Mouse (Mus musculus): Measurements from ENCODE around the gene Wdr62. TPM values are rescaled to one million over a fixed set of nuclear protein-coding genes. Genes with fewer than 3 reads are reported as not detected.

Gene Wdr62
- polyA plus RNA-seq, 1 experiment from 2014 or later = 7.5 TPM

DNA sequence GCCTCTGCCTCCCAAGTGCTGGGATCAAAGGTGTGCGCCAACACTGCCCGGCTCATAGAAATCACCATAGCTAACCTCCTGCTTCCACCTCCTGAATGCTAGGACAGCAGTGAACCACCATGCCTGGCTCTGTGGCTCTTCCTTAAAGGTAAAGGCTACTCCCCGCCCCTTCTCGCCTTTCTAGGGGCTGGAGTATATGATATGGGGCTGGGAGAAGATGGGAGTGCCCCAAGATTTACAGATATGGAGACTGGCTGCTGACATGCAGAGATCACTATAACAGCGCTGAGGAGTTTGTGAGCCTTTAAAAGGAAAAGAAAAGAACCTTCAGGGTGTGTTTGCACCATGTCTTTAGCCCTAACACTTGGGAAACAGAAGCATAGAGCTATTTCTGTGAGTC is 58.0 kb downstream of the Wdr62 start:
- WGBS (ENCODE audit: insufficient replicate concordance) = 63% methylated on average over 5 of the region's 5 CpGs
- H3K4me3 ChIP-seq (ENCODE audit: low read depth, low read length) = no peak overlapping the region
- H3K9me3 ChIP-seq (replicated peaks; ENCODE audit: control insufficient read depth, low read length) = no peaks in the 10 kb centered on the region
- H3K9ac ChIP-seq (ENCODE audit: low read depth, low read length) = no peak overlapping the region
- no peaks in the 10 kb centered on the region for H3K27me3 ChIP-seq (ENCODE audit: control insufficient read depth, insufficient read depth, low read depth, low read length)
- H3K4me2 ChIP-seq (ENCODE audit: low read depth, low read length) = no peak overlapping the region
- ATAC-seq (ENCODE audit: low read depth) = peak; percentile 44; the same call in 1 of the 2 replicates
- H3K4me1 ChIP-seq (ENCODE audit: control insufficient read depth, low read depth, low read length) = peaks cover 17% of the 10 kb centered on the region
- peaks cover 8% of the 10 kb centered on the region for H3K36me3 ChIP-seq (ENCODE audit: control insufficient read depth, insufficient read depth)
- no peak overlapping the region for H3K27ac ChIP-seq (ENCODE audit: low read length)

DNA sequence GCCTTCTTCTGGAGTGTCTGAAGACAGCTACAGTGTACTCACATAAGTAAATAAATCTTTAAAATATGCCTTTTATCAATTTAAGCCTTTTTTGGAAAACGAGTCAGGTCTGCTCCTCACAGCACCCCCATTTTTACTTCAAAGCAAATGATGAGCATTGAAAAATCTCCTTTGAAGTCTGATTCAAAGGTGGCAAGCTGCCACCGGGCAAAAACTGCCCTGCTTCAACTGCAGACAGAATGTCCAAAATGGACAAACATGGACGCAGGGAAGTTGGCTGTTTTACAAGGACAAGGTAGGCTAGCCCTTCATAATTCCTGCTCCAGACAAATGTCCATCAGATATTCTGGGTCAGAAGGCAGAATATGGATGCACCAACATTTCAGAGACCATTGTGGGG is 58.8 kb downstream of the Wdr62 start:
- Histone ChIP-seq H3K4me3 (ENCODE audit: low read depth, low read length) (no peak overlapping the region), H3K9me3 (replicated peaks; ENCODE audit: control insufficient read depth, low read length) (no peaks in the 10 kb centered on the region), H3K27ac (ENCODE audit: low read length) (no peak overlapping the region), H3K9ac (ENCODE audit: low read depth, low read length) (no peak overlapping the region), H3K4me1 (ENCODE audit: control insufficient read depth, low read depth, low read length) (peaks cover 17% of the 10 kb centered on the region), H3K4me2 (ENCODE audit: low read depth, low read length) (no peak overlapping the region), H3K27me3 (ENCODE audit: control insufficient read depth, insufficient read depth, low read depth, low read length) (no peaks in the 10 kb centered on the region), H3K36me3 (ENCODE audit: control insufficient read depth, insufficient read depth) (peaks cover 8% of the 10 kb centered on the region)
- no peak for ATAC-seq (ENCODE audit: low read depth)
- WGBS (ENCODE audit: insufficient replicate concordance) = 65% methylated on average over 3 of the region's 3 CpGs

DNA sequence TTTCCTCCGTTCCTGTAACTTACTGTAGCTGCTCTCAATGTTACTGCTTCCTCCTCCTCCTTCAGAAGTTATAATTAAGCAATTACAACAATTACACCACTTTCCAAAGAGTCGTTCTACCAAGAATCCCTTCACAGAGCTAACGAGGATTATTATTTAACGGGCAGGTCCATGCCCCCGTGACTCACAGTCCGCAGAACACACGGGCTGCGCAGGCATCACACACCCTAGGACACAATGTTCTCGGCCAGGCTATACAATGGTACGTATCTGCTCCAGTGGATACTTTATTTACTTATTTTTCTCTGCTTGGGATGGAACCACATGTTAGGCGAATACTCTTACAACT is 60.2 kb downstream of the Wdr62 start:
- peaks cover 17% of the 10 kb centered on the region for H3K4me1 ChIP-seq (ENCODE audit: control insufficient read depth, low read depth, low read length)
- H3K27ac ChIP-seq (ENCODE audit: low read length) = no peak overlapping the region
- no peak; the same call in 1 of the 2 replicates for ATAC-seq (ENCODE audit: low read depth)
- 13% methylated on average over 11 of the region's 11 CpGs for WGBS (ENCODE audit: insufficient replicate concordance)
- peak overlapping the region; percentile 85 for H3K4me2 ChIP-seq (ENCODE audit: low read depth, low read length)
- H3K9ac ChIP-seq (ENCODE audit: low read depth, low read length) = peak overlapping the region; percentile 58; the same call in 1 of the 2 replicates
- no peaks in the 10 kb centered on the region for H3K27me3 ChIP-seq (ENCODE audit: control insufficient read depth, insufficient read depth, low read depth, low read length)
- no peaks in the 10 kb centered on the region for H3K9me3 ChIP-seq (replicated peaks; ENCODE audit: control insufficient read depth, low read length)
- peak overlapping the region; percentile 55 for H3K4me3 ChIP-seq (ENCODE audit: low read depth, low read length)
- H3K36me3 ChIP-seq (ENCODE audit: control insufficient read depth, insufficient read depth) = peaks cover 4% of the 10 kb centered on the region

DNA sequence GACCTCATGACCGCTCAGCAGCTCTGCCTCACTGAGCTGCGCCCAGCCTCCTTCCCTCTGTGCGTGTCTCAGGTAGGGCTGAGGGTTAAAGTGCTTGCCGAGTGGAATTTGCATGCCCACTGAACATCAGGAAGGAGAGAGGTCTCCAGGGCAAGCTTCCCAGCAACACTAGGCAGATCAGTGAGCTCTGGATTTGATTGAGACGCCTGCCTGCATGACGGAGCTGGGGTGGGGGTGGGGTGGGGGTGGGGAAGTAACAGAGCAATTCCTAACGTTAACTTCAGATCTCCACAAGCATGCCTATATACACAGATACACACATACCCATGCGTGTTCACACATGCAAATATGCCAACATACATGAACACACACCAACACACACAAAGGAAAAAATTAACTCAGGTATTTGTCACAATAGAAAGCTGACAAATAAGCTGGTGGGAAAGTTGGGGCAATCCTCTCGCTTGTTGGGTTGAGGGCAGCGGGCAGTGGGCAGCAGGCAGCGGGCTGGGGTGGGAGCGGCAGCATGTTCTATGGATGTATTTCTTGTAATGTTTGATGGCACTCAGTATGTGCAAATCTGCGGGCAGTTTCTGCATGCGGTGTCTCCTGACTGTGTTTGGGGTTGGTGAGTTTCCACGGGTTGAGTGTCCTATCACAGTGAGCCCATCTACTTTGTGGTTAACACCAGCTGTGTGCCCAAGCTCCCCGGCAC is 60.8 kb downstream of the Wdr62 start:
- H3K9me3 ChIP-seq (replicated peaks; ENCODE audit: control insufficient read depth, low read length) = no peaks in the 10 kb centered on the region
- H3K27me3 ChIP-seq (ENCODE audit: control insufficient read depth, insufficient read depth, low read depth, low read length) = no peaks in the 10 kb centered on the region
- ATAC-seq (ENCODE audit: low read depth) = peak; percentile 43
- peak overlapping the region; percentile 58 for H3K9ac ChIP-seq (ENCODE audit: low read depth, low read length)
- 3% methylated on average over 16 of the region's 16 CpGs for WGBS (ENCODE audit: insufficient replicate concordance)
- peaks cover 17% of the 10 kb centered on the region for H3K4me1 ChIP-seq (ENCODE audit: control insufficient read depth, low read depth, low read length)
- H3K27ac ChIP-seq (ENCODE audit: low read length) = no peak overlapping the region
- H3K4me2 ChIP-seq (ENCODE audit: low read depth, low read length) = peak overlapping the region; percentile 85
- peaks cover 4% of the 10 kb centered on the region for H3K36me3 ChIP-seq (ENCODE audit: control insufficient read depth, insufficient read depth)
- H3K4me3 ChIP-seq (ENCODE audit: low read depth, low read length) = peak overlapping the region; percentile 55

DNA sequence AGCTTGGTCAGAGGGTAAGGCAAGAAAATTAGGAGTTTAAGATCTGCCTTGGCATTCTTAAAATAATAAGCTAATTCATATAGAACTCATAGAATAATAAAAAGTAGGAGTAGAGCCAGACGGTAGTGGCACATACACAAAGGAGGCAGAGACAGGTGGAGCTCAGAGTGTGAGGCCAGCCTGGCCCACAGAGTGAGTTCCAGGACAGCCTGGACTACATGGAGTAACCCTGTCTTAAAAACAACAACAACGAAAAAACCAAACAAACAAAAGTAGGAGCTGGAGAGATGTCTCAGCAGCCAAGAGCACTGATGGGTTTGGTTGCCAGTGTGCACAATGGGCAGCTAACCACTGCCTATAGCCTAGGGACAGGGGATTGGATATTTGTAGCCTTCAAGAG is 62.9 kb downstream of the Wdr62 start:
- 62% methylated on average over 2 of the region's 2 CpGs for WGBS (ENCODE audit: insufficient replicate concordance)
- Histone ChIP-seq H3K4me2 (ENCODE audit: low read depth, low read length) (no peak overlapping the region), H3K27ac (ENCODE audit: low read length) (no peak overlapping the region), H3K4me1 (ENCODE audit: control insufficient read depth, low read depth, low read length) (peaks cover 16% of the 10 kb centered on the region), H3K27me3 (ENCODE audit: control insufficient read depth, insufficient read depth, low read depth, low read length) (no peaks in the 10 kb centered on the region), H3K4me3 (ENCODE audit: low read depth, low read length) (no peak overlapping the region), H3K9ac (ENCODE audit: low read depth, low read length) (no peak overlapping the region), H3K36me3 (ENCODE audit: control insufficient read depth, insufficient read depth) (no peaks in the 10 kb centered on the region), H3K9me3 (replicated peaks; ENCODE audit: control insufficient read depth, low read length) (no peaks in the 10 kb centered on the region)
- ATAC-seq (ENCODE audit: low read depth) = no peak

DNA sequence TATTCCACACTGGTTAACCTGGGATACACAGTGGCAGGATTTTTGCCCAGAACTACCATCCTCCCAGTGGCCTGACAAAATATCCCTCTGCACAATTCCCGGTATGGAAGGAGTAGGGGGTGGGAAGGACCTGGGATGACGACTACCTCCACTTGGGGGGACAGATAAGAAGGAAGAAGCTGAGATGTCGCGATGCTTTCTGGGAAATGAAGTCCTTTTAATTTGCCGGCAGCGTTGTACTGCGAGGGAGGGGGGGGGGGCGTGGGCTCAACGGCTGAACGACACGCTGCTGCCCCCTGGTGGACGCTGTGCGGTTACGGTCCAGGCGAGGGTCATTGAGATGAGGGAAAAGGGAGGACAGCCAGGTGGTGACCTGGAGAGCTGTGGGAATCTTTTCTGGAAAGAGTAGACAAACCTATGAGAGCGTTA is 63.5 kb downstream of the Wdr62 start:
- peak overlapping the region; percentile 42 for H3K4me2 ChIP-seq (ENCODE audit: low read depth, low read length)
- H3K27ac ChIP-seq (ENCODE audit: low read length) = no peak overlapping the region
- no peaks in the 10 kb centered on the region for H3K36me3 ChIP-seq (ENCODE audit: control insufficient read depth, insufficient read depth)
- H3K9ac ChIP-seq (ENCODE audit: low read depth, low read length) = no peak overlapping the region
- H3K4me1 ChIP-seq (ENCODE audit: control insufficient read depth, low read depth, low read length) = peaks cover 13% of the 10 kb centered on the region
- no peaks in the 10 kb centered on the region for H3K27me3 ChIP-seq (ENCODE audit: control insufficient read depth, insufficient read depth, low read depth, low read length)
- under 1% methylated on average over 16 of the region's 16 CpGs for WGBS (ENCODE audit: insufficient replicate concordance)
- ATAC-seq (ENCODE audit: low read depth) = peak; percentile 58
- H3K4me3 ChIP-seq (ENCODE audit: low read depth, low read length) = no peak overlapping the region
- H3K9me3 ChIP-seq (replicated peaks; ENCODE audit: control insufficient read depth, low read length) = no peaks in the 10 kb centered on the region

DNA sequence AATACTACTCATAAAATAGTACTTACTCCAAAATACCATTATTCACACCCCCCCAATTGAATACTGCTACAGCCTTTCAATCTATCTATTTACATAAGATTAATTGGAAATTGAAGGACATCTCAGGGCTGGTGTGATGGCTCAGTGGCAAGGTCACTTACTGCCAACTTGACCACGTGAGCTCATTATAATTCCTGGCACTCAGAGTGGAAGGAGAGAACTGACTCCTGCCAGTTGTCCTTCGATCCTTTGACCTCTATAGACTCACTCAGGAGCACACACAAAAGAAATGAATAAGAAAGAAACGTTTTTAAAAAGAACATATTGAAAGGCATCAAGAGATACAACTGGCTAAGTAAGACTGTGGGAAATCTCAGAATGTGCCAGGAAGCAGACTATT is 64.3 kb downstream of the Wdr62 start:
- H3K27me3 ChIP-seq (ENCODE audit: control insufficient read depth, insufficient read depth, low read depth, low read length) = no peaks in the 10 kb centered on the region
- 74% methylated on average over 3 of the region's 3 CpGs for WGBS (ENCODE audit: insufficient replicate concordance)
- no peak overlapping the region for H3K4me3 ChIP-seq (ENCODE audit: low read depth, low read length)
- H3K4me1 ChIP-seq (ENCODE audit: control insufficient read depth, low read depth, low read length) = peaks cover 13% of the 10 kb centered on the region
- H3K9me3 ChIP-seq (replicated peaks; ENCODE audit: control insufficient read depth, low read length) = no peaks in the 10 kb centered on the region
- H3K36me3 ChIP-seq (ENCODE audit: control insufficient read depth, insufficient read depth) = no peaks in the 10 kb centered on the region
- H3K9ac ChIP-seq (ENCODE audit: low read depth, low read length) = no peak overlapping the region
- ATAC-seq (ENCODE audit: low read depth) = no peak
- H3K27ac ChIP-seq (ENCODE audit: low read length) = no peak overlapping the region
- H3K4me2 ChIP-seq (ENCODE audit: low read depth, low read length) = no peak overlapping the region

DNA sequence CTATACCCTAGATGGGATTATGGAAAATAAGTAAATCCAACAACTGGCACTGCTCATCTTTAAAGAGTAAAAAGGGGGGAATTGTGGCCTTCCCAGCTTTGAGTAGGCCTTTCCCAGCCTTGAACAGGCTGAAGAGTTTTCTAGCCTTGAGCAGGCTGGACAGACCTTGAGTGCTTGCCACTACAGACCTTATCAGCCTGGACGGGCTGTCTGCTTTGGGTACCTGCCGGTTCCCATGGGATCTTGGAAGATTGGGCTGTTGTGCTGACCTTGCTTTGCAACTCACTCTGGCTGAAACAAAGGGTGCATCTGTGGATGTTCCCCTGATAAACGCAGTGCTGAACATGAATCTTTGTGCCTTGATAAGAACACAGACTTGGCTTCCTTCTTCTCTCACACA is 66.3 kb downstream of the Wdr62 start:
- 73% methylated on average over 3 of the region's 3 CpGs for WGBS (ENCODE audit: insufficient replicate concordance)
- Histone ChIP-seq H3K4me2 (ENCODE audit: low read depth, low read length) (no peak overlapping the region), H3K27ac (ENCODE audit: low read length) (no peak overlapping the region), H3K4me1 (ENCODE audit: control insufficient read depth, low read depth, low read length) (peaks cover under 1% of the 10 kb centered on the region), H3K36me3 (ENCODE audit: control insufficient read depth, insufficient read depth) (no peaks in the 10 kb centered on the region), H3K9me3 (replicated peaks; ENCODE audit: control insufficient read depth, low read length) (no peaks in the 10 kb centered on the region), H3K4me3 (ENCODE audit: low read depth, low read length) (no peak overlapping the region), H3K27me3 (ENCODE audit: control insufficient read depth, insufficient read depth, low read depth, low read length) (no peaks in the 10 kb centered on the region), H3K9ac (ENCODE audit: low read depth, low read length) (no peak overlapping the region)
- ATAC-seq (ENCODE audit: low read depth) = no peak

DNA sequence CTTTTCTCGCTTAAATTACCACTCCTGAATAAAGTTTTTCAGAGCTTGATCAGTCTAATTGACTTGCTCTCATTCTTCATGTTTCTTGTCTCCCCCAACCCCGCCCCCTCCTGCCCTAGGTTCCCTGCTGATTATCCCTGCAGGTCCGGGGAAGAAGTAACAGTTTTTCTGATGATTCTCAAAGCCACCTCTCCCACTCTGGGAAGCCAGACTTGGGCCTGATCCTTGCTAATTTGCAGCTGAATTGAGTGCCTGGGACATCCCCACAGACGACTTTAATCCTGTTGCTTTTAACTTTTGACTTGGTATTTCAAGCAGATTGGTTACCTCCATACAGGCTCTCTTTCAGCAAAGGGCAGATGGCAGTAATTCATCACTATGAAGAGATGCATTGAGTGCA is 69.2 kb downstream of the Wdr62 start:
- Histone ChIP-seq H3K27ac (ENCODE audit: low read length) (no peak overlapping the region), H3K9me3 (replicated peaks; ENCODE audit: control insufficient read depth, low read length) (no peaks in the 10 kb centered on the region)
- 16% methylated on average over 4 of the region's 4 CpGs for WGBS (ENCODE audit: insufficient replicate concordance)

More for the DNA sequence above, 69.2 kb downstream of the Wdr62 start:
- Histone ChIP-seq H3K4me3 (ENCODE audit: low read depth, low read length) (no peak overlapping the region), H3K27me3 (ENCODE audit: control insufficient read depth, insufficient read depth, low read depth, low read length) (no peaks in the 10 kb centered on the region), H3K36me3 (ENCODE audit: control insufficient read depth, insufficient read depth) (no peaks in the 10 kb centered on the region), H3K4me1 (ENCODE audit: control insufficient read depth, low read depth, low read length) (no peaks in the 10 kb centered on the region), H3K4me2 (ENCODE audit: low read depth, low read length) (no peak overlapping the region), H3K9ac (ENCODE audit: low read depth, low read length) (no peak overlapping the region)
- no peak for ATAC-seq (ENCODE audit: low read depth)
